In the genomic region with DNA sequence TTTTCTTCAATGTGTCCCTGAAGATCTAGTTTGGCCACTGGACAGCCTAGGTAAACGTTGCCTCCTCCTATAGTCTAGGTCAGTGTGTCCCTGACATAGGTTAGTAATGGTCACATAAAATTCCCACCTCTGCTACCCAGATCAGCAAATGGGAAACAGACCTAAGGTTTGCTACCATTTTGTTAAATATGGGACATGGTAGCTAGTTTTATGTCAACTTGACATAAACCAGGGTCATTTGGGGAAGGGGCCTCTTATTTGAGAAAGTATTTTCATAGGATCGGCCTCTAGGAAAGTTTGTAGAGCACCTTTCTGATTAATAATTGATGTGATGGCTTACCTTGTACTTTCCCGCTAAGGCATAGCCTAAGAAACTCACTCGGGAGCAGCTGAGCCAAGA, we compare ENCODE assay signal across 16 mouse cellular contexts.
"Had no signal": no experiment of that assay in that cellular context is flagged by ENCODE, and none has a peak within 500 bp of the region (broad histone marks: within the 10 kb centered on the region; RNA-seq: fewer than 3 reads in every experiment).

No protein-coding gene starts in this region.

- DNase-seq: cerebellum, adult 9-10 months; cerebellum, adult 9-11 months; cerebellum, postnatal 10 days; cerebellum, postnatal 14 days; cerebellum, postnatal 25 days; cerebellum, postnatal 36 days; embryo, embryonic 11 days; forebrain, postnatal 0 days; gastrocnemius, adult 2 months; gastrocnemius, postnatal 10 days; gastrocnemius, postnatal 14 days; gastrocnemius, postnatal 25 days; gastrocnemius, postnatal 36 days; heart, adult 11 months; heart, adult 18-20 months; heart, adult 2 months had no signal
